Mouse (Mus musculus) liver, embryonic 12.5 days (tissue): ENCODE data around the gene Pitpna. TPM values are rescaled to one million over a fixed set of nuclear protein-coding genes. Genes with fewer than 3 reads are reported as not detected.

Experiments used
- ATAC-seq: fragments of 200-750 bp; cut with Nextera tagmentation; 2 replicates; pipeline ENCODE4 v1.8.0; 2017; ENCODE audit warnings: moderate number of reproducible peaks, mild to moderate bottlenecking, moderate library complexity
- H3K27ac ChIP-seq: fragments of 300-500 bp; sonication (generic); 2 replicates; pipeline ENCODE4 v1.5.1; 2016; ENCODE audit warnings: mild to moderate bottlenecking
- H3K27me3 ChIP-seq: fragments of 300-500 bp; sonication (generic); replicated peaks from 2 replicates; pipeline ENCODE4 v1.6.1; 2016; ENCODE audit warnings: mild to moderate bottlenecking, moderate library complexity
- H3K36me3 ChIP-seq: fragments of 300-500 bp; sonication (generic); 2 replicates; pipeline ENCODE4 v1.6.1; 2016; ENCODE audit warnings: mild to moderate bottlenecking, moderate library complexity
- H3K4me1 ChIP-seq: fragments of 300-500 bp; sonication (generic); 2 replicates; pipeline ENCODE4 v1.6.1; 2016
- H3K4me2 ChIP-seq: fragments of 300-500 bp; sonication (generic); 2 replicates; pipeline ENCODE4 v1.6.1; 2016; ENCODE audit warnings: mild to moderate bottlenecking, moderate library complexity
- H3K4me3 ChIP-seq: fragments of 300-500 bp; sonication (generic); 2 replicates; pipeline ENCODE4 v1.5.1; 2016; ENCODE audit warnings: mild to moderate bottlenecking, moderate library complexity
- H3K9ac ChIP-seq: fragments of 300-500 bp; sonication (generic); 2 replicates; pipeline ENCODE4 v1.6.1; 2016; ENCODE audit warnings: mild to moderate bottlenecking, moderate library complexity
- H3K9me3 ChIP-seq: fragments of 300-500 bp; sonication (generic); replicated peaks from 2 replicates; pipeline ENCODE4 v1.6.1; 2016; ENCODE audit warnings: mild to moderate bottlenecking, moderate library complexity
- whole genome bisulfite sequencing: fragments of 180-500 bp; shearing (Covaris S2); methylation state at CpG from one replicate; pipeline ENCODE4 v1.1.7; 2016; ENCODE audit not compliant: insufficient replicate concordance; 5-methylcytosine and 5-hydroxymethylcytosine counted together
- polyA plus RNA-seq: library from polyadenylated mRNA; unstranded; fragments of >200 nt; fragmentation: Nextera tagmentation; extraction: Ambion mirVana; gene quantifications from 2 replicates; pipeline ENCODE4 v1.2.1, GENCODE M21; 2016

Pitpna gene
- polyA plus RNA-seq, 1 experiment from 2014 or later: 65.7 TPM

GRCm38 (mm10) chr11:75656621-75657590, 69.0 kb downstream of the Pitpna start:
- Histone ChIP-seq H3K4me1 (peaks cover 68% of the 10 kb centered on the region), H3K4me2 (peak overlapping the region; percentile 99), H3K9ac (peak overlapping the region; percentile 89), H3K4me3 (peak overlapping the region; percentile 80), H3K27ac (peak overlapping the region; percentile 92), H3K27me3 (no peaks in the 10 kb centered on the region), H3K36me3 (peaks cover 47% of the 10 kb centered on the region), H3K9me3 (no peaks in the 10 kb centered on the region)
- 63% methylated on average over 19 of the region's 20 CpGs for WGBS
- ATAC-seq: no peak

DNA sequence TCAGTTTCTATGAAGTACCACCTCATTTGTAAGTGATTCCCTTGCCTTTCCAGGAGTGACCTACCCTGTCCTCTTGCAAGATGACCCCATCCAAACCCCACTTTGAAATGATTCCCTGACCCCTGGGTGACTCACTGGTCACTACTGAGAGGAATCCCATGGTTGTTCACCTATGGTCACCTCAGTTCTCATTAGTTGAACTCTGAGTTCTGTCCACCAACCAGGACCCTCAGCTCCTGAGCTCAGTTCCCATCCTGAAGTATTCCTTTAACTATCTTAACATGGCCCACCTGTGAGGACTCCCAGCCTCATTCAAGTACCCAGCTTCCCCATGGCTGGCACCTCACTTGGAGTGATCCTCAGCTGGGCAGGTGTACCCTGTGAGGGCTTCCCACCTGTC, 69.9 kb downstream of the Pitpna start:
- H3K36me3 ChIP-seq: peaks cover 57% of the 10 kb centered on the region
- H3K27me3 ChIP-seq: no peaks in the 10 kb centered on the region
- H3K4me3 ChIP-seq: no peak overlapping the region
- H3K4me2 ChIP-seq: no peak overlapping the region
- no peak overlapping the region for H3K27ac ChIP-seq
- no peak overlapping the region for H3K9ac ChIP-seq
- ATAC-seq: no peak
- peaks cover 59% of the 10 kb centered on the region for H3K4me1 ChIP-seq
- no peaks in the 10 kb centered on the region for H3K9me3 ChIP-seq

DNA sequence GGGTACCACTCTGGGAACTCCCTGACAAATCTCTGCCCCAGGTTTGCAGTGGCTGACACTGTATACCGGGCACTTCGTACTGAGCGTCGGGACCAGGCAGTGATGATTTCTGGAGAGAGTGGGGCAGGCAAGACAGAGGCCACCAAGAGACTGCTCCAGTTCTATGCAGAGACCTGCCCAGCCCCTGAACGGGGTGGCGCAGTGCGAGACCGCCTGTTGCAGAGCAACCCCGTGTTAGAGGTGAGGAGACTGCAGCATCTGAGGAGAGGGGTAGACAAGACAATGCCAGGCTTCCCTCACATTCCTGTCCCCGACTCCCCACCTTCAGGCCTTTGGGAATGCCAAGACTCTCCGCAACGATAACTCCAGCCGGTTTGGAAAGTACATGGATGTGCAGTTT, 70.4 kb downstream of the Pitpna start:
- Histone ChIP-seq H3K27me3 (no peaks in the 10 kb centered on the region), H3K9me3 (no peaks in the 10 kb centered on the region), H3K4me2 (no peak overlapping the region), H3K4me1 (peaks cover 55% of the 10 kb centered on the region), H3K36me3 (peaks cover 60% of the 10 kb centered on the region), H3K9ac (no peak overlapping the region), H3K27ac (no peak overlapping the region), H3K4me3 (no peak overlapping the region)
- WGBS: 93% methylated on average over 13 of the region's 13 CpGs
- no peak for ATAC-seq

- Histone ChIP-seq H3K36me3 (peaks cover 69% of the 10 kb centered on the region), H3K4me3 (no peak overlapping the region), H3K9ac (no peak overlapping the region), H3K9me3 (no peaks in the 10 kb centered on the region), H3K4me1 (peaks cover 46% of the 10 kb centered on the region), H3K4me2 (no peak overlapping the region), H3K27ac (no peak overlapping the region), H3K27me3 (no peaks in the 10 kb centered on the region)
- WGBS: 78% methylated on average over 14 of the region's 14 CpGs
- no peak for ATAC-seq
Observed at GRCm38 (mm10) chr11:75658996-75659750, 71.3 kb downstream of the Pitpna start.

- H3K9ac ChIP-seq: no peak overlapping the region
- 89% methylated on average over 12 of the region's 12 CpGs for WGBS
- H3K4me2 ChIP-seq: no peak overlapping the region
- ATAC-seq: no peak
- peaks cover 36% of the 10 kb centered on the region for H3K4me1 ChIP-seq
- H3K27ac ChIP-seq: no peak overlapping the region
- H3K36me3 ChIP-seq: peaks cover 76% of the 10 kb centered on the region
- H3K4me3 ChIP-seq: no peak overlapping the region
- no peaks in the 10 kb centered on the region for H3K9me3 ChIP-seq
- H3K27me3 ChIP-seq: no peaks in the 10 kb centered on the region
Observed at GRCm38 (mm10) chr11:75660081-75660590, 72.2 kb downstream of the Pitpna start.

DNA sequence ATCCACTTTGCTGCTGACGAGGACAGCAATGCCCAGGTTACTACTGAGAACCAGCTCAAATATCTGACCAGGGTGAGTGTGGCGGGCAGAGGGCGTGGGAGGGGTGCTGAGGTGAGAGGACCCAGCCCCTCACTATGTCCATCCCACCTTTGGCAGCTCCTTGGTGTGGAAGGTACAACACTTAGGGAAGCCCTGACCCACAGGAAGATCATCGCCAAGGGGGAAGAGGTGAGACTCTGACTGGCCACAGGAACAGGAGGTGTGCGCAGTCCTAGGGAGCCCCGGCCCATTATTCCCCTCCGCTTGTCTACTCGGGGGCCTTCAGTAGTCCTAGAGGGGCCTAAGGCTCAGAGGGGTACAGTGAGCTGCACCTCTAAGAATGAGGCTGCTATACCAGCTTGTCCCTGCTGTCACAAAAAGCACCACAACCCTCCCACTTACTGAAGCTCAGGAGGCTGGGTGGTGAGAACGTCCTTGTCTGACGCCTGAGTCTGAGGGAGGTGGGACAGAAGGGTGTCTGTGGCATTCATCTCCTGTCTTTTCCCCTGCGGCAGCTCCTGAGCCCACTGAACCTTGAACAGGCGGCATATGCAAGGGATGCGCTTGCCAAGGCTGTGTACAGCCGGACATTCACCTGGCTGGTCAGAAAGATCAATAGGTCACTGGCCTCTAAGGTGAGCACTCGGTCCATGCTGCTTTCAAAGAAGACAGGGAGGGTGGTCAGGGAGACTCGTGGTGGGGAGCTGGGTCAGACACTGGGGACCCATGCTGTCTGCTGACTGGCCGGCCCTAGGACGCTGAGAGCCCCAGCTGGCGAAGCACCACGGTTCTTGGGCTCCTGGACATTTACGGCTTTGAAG, 73.3 kb downstream of the Pitpna start:
- no peak overlapping the region for H3K9ac ChIP-seq
- H3K4me3 ChIP-seq: no peak overlapping the region
- peaks cover 26% of the 10 kb centered on the region for H3K4me1 ChIP-seq
- no peak overlapping the region for H3K27ac ChIP-seq
- H3K4me2 ChIP-seq: no peak overlapping the region; the same call in 1 of the 2 replicates
- H3K27me3 ChIP-seq: no peaks in the 10 kb centered on the region
- H3K36me3 ChIP-seq: peaks cover 86% of the 10 kb centered on the region
- H3K9me3 ChIP-seq: no peaks in the 10 kb centered on the region
- ATAC-seq: no peak
- WGBS: 85% methylated on average over 21 of the region's 21 CpGs

- Histone ChIP-seq H3K27me3 (no peaks in the 10 kb centered on the region), H3K9me3 (no peaks in the 10 kb centered on the region), H3K9ac (no peak overlapping the region), H3K36me3 (peaks cover 96% of the 10 kb centered on the region), H3K4me1 (peaks cover 21% of the 10 kb centered on the region), H3K4me2 (no peak overlapping the region), H3K27ac (no peak overlapping the region), H3K4me3 (no peak overlapping the region)
- no peak for ATAC-seq
- WGBS: 84% methylated on average over 7 of the region's 7 CpGs
Observed at GRCm38 (mm10) chr11:75662131-75662530, 74.2 kb downstream of the Pitpna start.

DNA sequence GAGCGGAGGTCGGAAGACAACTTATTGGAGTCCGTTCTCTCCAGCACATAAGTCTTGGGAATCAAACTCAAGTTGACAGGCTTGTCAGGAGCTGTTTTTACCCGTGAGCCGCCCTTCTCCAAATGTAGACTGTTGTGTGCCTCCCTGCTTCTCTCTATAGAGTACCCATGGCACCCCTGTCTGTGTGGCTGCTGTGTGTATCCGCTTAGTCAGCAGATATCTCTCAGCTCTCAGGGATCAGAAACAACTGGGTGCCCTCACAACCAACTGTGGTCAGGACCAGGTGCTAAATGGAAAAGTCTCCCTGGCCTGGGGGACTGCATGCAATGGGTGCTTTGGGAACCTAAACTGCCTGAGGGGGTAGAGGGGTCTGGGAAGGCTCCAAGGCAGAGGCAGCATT, 78.4 kb downstream of the Pitpna start:
- no peak overlapping the region for H3K9ac ChIP-seq
- ATAC-seq: no peak
- 89% methylated on average over 6 of the region's 6 CpGs for WGBS
- no peaks in the 10 kb centered on the region for H3K27me3 ChIP-seq
- no peaks in the 10 kb centered on the region for H3K9me3 ChIP-seq
- H3K36me3 ChIP-seq: peaks cover 94% of the 10 kb centered on the region
- no peak overlapping the region for H3K4me3 ChIP-seq
- H3K4me1 ChIP-seq: peaks cover 21% of the 10 kb centered on the region
- no peak overlapping the region for H3K27ac ChIP-seq
- no peak overlapping the region for H3K4me2 ChIP-seq

GRCm38 (mm10) chr11:75668621-75669020, 80.7 kb downstream of the Pitpna start:
- WGBS: 65% methylated on average over 3 of the region's 3 CpGs
- Histone ChIP-seq H3K9me3 (no peaks in the 10 kb centered on the region), H3K27ac (no peak overlapping the region), H3K4me2 (no peak overlapping the region), H3K9ac (no peak overlapping the region), H3K4me3 (no peak overlapping the region), H3K27me3 (no peaks in the 10 kb centered on the region), H3K4me1 (peaks cover 14% of the 10 kb centered on the region), H3K36me3 (peaks cover 96% of the 10 kb centered on the region)
- ATAC-seq: no peak

- Histone ChIP-seq H3K36me3 (peaks cover 93% of the 10 kb centered on the region), H3K27me3 (no peaks in the 10 kb centered on the region), H3K4me3 (no peak overlapping the region), H3K9me3 (no peaks in the 10 kb centered on the region), H3K9ac (no peak overlapping the region), H3K4me1 (peaks cover 14% of the 10 kb centered on the region), H3K27ac (no peak overlapping the region), H3K4me2 (no peak overlapping the region)
- 81% methylated on average over 11 of the region's 11 CpGs for WGBS
- no peak for ATAC-seq
Observed at GRCm38 (mm10) chr11:75669176-75669852, 81.4 kb downstream of the Pitpna start.

DNA sequence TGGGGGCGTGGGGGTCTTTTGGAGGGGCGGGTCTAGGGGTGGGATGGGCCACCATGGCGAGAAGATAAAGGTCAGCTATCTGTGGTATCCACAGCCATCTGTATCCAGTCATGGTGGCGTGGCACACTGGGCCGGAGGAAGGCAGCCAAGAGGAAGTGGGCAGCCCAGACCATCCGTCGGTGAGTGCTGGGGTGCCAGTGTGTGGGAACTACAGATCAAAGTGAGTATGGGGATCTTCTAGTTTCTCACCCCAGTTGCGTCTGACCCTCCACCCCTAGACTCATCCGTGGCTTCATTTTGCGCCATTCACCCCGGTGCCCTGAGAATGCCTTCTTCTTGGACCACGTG, 81.9 kb downstream of the Pitpna start:
- H3K4me2 ChIP-seq: no peak overlapping the region
- H3K4me3 ChIP-seq: no peak overlapping the region
- 78% methylated on average over 12 of the region's 12 CpGs for WGBS
- no peaks in the 10 kb centered on the region for H3K27me3 ChIP-seq
- H3K9ac ChIP-seq: no peak overlapping the region
- H3K36me3 ChIP-seq: peaks cover 89% of the 10 kb centered on the region
- H3K27ac ChIP-seq: no peak overlapping the region
- H3K9me3 ChIP-seq: no peaks in the 10 kb centered on the region
- peaks cover 14% of the 10 kb centered on the region for H3K4me1 ChIP-seq
- no peak for ATAC-seq
